Mouse (Mus musculus): ENCODE measurements around the gene Trp53tg5.
A peak's percentile ranks its signal among the peaks of the same experiment; 100 is the strongest.

Trp53tg5 gene

GRCm38 (mm10) chr2:164496331-164496730 lies 22.8 kb upstream of the Trp53tg5 start:
- no peak for DNase-seq (ENCODE audit: low spot score in 2 of 2)

- DNase-seq (ENCODE audit: low spot score in 2 of 2) = no peak
These were observed 20.6 kb upstream of the Trp53tg5 start for GRCm38 (mm10) chr2:164494126-164494525.

GRCm38 (mm10) chr2:164487812-164488211 lies 14.3 kb upstream of the Trp53tg5 start:
- DNase-seq (ENCODE audit: low spot score in 2 of 2) = no peak

GRCm38 (mm10) chr2:164487115-164487527 lies 13.6 kb upstream of the Trp53tg5 start:
- no peak for DNase-seq (ENCODE audit: low spot score in 2 of 2)

GRCm38 (mm10) chr2:164486258-164487114 lies 13.0 kb upstream of the Trp53tg5 start:
- peak; percentile 70 to 73 for DNase-seq (ENCODE audit: low spot score in 2 of 2)

GRCm38 (mm10) chr2:164485681-164486257 lies 12.2 kb upstream of the Trp53tg5 start, which contains the start of gene Dbndd2:
Gene Dbndd2 (plus strand): TSS chr2:164486106.
- peak; percentile 57 to 65 for DNase-seq (ENCODE audit: low spot score in 2 of 2)

- no peak for DNase-seq (ENCODE audit: low spot score in 2 of 2)
These were observed 3.3 kb downstream of the Trp53tg5 start for GRCm38 (mm10) chr2:164470254-164470653.

- DNase-seq (ENCODE audit: low spot score in 2 of 2) = no peak
These were observed 6.7 kb downstream of the Trp53tg5 start for GRCm38 (mm10) chr2:164466787-164467186.

- no peak for DNase-seq (ENCODE audit: low spot score in 2 of 2)
These were observed 8.4 kb downstream of the Trp53tg5 start for GRCm38 (mm10) chr2:164465161-164465560.

- DNase-seq (ENCODE audit: low spot score in 2 of 2) = peak; percentile 97 to 98
These were observed 12.6 kb downstream of the Trp53tg5 start, which contains the start of gene Gm20458 for GRCm38 (mm10) chr2:164460745-164461551. Gene Gm20458 (plus strand): TSS chr2:164460967.

GRCm38 (mm10) chr2:164458535-164458934 lies 15.0 kb downstream of the Trp53tg5 start:
- DNase-seq (ENCODE audit: low spot score in 2 of 2) = no peak

- DNase-seq (ENCODE audit: low spot score in 2 of 2) = no peak
These were observed 15.6 kb downstream of the Trp53tg5 start for GRCm38 (mm10) chr2:164457942-164458341.

GRCm38 (mm10) chr2:164456864-164457300 lies 16.6 kb downstream of the Trp53tg5 start, which contains the start of gene Sys1:
Gene Sys1 (plus strand): TSS chr2:164456964.
- peak in 1 of 2 experiments; percentile 34 for DNase-seq (ENCODE audit: low spot score in 2 of 2)

- DNase-seq (ENCODE audit: low spot score in 2 of 2) = no peak
These were observed 17.1 kb downstream of the Trp53tg5 start for GRCm38 (mm10) chr2:164456413-164456812.

- DNase-seq (ENCODE audit: low spot score in 2 of 2) = peak; percentile 71 to 76
These were observed 17.9 kb downstream of the Trp53tg5 start for GRCm38 (mm10) chr2:164455421-164456190.

- DNase-seq (ENCODE audit: low spot score in 2 of 2) = peak; percentile 87 to 92
These were observed 18.7 kb downstream of the Trp53tg5 start for GRCm38 (mm10) chr2:164454846-164455245.

- DNase-seq (ENCODE audit: low spot score in 2 of 2) = no peak
These were observed 19.5 kb downstream of the Trp53tg5 start for GRCm38 (mm10) chr2:164453887-164454500.

GRCm38 (mm10) chr2:164453047-164453757 lies 20.3 kb downstream of the Trp53tg5 start:
- DNase-seq (ENCODE audit: low spot score in 2 of 2) = peak; percentile 52 to 65

GRCm38 (mm10) chr2:164452000-164452676 lies 21.4 kb downstream of the Trp53tg5 start:
- peak; percentile 36 to 72 for DNase-seq (ENCODE audit: low spot score in 2 of 2)

All from heart, adult 9 months (tissue).